Mouse (Mus musculus) limb, embryonic 12.5 days (tissue): ENCODE measurements around the gene Eml1. TPM values are rescaled to one million over a fixed set of nuclear protein-coding genes. Genes with fewer than 3 reads are reported as not detected.
A peak's percentile ranks its signal among the peaks of the same experiment; 100 is the strongest.
"Not testable (repeated sequence)": the region's sequence is repeated elsewhere in the genome, so short reads cannot be mapped to it uniquely, and the experiment has no call there.

Experiments
- ATAC-seq: fragments of 200-750 bp; cut with Nextera tagmentation; 2 replicates; pipeline ENCODE4 v1.8.0; 2017; ENCODE audit warnings: low read depth, moderate TSS enrichment; ENCODE audit not compliant: insufficient number of reproducible peaks, insufficient read depth, low FRiP score, low TSS enrichment
- H3K27ac ChIP-seq: fragments of 300-500 bp; sonication (generic); 2 replicates; pipeline ENCODE4 v1.5.1; 2016; ENCODE audit warnings: mild to moderate bottlenecking, moderate library complexity
- H3K27me3 ChIP-seq: fragments of 300-500 bp; sonication (generic); 2 replicates; pipeline ENCODE4 v1.6.1; 2016; ENCODE audit warnings: mild to moderate bottlenecking, moderate library complexity
- H3K36me3 ChIP-seq: fragments of 300-500 bp; sonication (generic); 2 replicates; pipeline ENCODE4 v1.6.1; 2016; ENCODE audit warnings: mild to moderate bottlenecking, moderate library complexity
- H3K4me1 ChIP-seq: fragments of 300-500 bp; sonication (generic); replicated peaks from 2 replicates; pipeline ENCODE4 v1.6.1; 2016
- H3K4me2 ChIP-seq: fragments of 300-500 bp; sonication (generic); 2 replicates; pipeline ENCODE4 v1.6.1; 2016; ENCODE audit warnings: mild to moderate bottlenecking, moderate library complexity
- H3K4me3 ChIP-seq: fragments of 300-500 bp; sonication (generic); replicated peaks from 2 replicates; pipeline ENCODE4 v1.5.1; 2016; ENCODE audit warnings: mild to moderate bottlenecking
- H3K9ac ChIP-seq: fragments of 300-500 bp; sonication (generic); replicated peaks from 2 replicates; pipeline ENCODE4 v1.6.1; 2016; ENCODE audit warnings: mild to moderate bottlenecking, moderate library complexity
- H3K9me3 ChIP-seq: fragments of 300-500 bp; sonication (generic); 2 replicates; pipeline ENCODE4 v1.6.1; 2016; ENCODE audit warnings: mild to moderate bottlenecking, moderate library complexity
- WGBS: fragments of 180-500 bp; shearing (Covaris S2); methylation state at CpG from one replicate; pipeline ENCODE4 v1.1.7; 2016; 5-methylcytosine and 5-hydroxymethylcytosine counted together
- polyA plus RNA-seq: library from polyadenylated mRNA; unstranded; fragments of >200 nt; fragmentation: Nextera tagmentation; extraction: Ambion mirVana; gene quantifications from 2 replicates; pipeline ENCODE4 v1.2.1, GENCODE M21; 2016

Eml1 gene
- polyA plus RNA-seq, 1 experiment from 2014 or later, result 41.4 TPM

DNA sequence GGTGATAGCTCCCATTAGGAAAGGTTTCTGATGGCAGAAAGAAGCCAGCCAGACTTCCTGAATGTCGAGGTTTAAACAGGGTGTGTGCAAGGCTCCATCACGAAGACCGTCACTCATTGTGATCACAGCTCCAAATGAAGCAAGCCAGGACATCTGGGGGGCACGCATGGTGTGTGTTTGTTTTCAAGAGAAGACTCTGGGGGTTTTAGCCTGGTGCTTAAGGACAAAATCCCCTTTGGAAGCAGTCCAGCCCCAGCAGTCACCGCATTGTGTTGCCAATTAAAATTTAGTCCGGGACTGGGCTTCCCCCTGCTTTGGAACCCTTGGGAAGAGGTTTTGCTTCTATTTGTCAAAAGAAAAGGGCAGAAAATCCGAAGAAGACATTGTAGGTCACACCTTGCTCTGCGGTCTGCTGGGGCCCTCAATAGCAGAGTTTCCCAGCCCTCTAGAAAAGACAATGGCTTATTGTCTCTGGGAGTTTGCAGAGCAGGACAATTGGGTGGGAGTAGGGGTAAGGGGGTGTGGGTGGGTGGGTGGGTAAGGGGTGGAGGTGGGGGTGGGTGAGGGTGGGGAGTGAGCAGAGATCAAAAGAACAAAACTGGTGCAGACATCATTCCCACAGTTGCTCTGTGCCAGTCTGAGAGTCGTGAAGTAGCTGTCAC, 110.1 kb downstream of the Eml1 start:
- H3K9ac ChIP-seq, result no peak overlapping the region
- H3K4me1 ChIP-seq, result peaks cover 14% of the 10 kb centered on the region
- no peaks in the 10 kb centered on the region for H3K27me3 ChIP-seq
- 34% methylated on average over 9 of the region's 9 CpGs for WGBS
- no peaks in the 10 kb centered on the region for H3K9me3 ChIP-seq
- no peak overlapping the region for H3K4me3 ChIP-seq
- no peaks in the 10 kb centered on the region for H3K36me3 ChIP-seq
- no peak for ATAC-seq
- no peak overlapping the region for H3K4me2 ChIP-seq
- 0 out of 2 replicates have a peak overlapping the region, but pooled peaks have one; percentile 20 for H3K27ac ChIP-seq

DNA sequence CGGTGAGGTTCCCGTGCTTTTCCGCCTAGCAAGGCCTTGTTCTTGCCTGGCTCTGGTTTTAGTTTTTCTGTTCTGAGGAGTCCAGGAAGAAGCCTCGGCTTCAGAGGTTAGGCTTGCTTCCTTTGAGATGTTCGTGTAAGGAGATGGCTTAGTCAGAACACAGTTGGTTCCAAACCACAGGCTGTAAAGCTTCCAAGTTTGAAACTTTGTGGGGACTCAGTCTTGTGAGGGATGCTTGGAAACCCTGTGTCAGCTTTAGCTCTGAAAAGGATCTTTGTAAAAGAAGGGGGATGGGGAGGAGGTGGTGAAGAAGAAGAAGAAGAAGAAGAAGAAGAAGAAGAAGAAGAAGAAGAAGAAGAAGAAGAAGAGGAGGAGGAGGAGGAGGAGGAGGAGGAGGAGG, 118.3 kb downstream of the Eml1 start:
- no peaks in the 10 kb centered on the region for H3K9me3 ChIP-seq
- no peak overlapping the region for H3K4me2 ChIP-seq
- H3K36me3 ChIP-seq, result no peaks in the 10 kb centered on the region
- no peak overlapping the region for H3K27ac ChIP-seq
- no peak overlapping the region for H3K9ac ChIP-seq
- ATAC-seq, result no peak
- peaks cover 3% of the 10 kb centered on the region; the same call in 1 of the 2 replicates for H3K4me1 ChIP-seq
- no peak overlapping the region for H3K4me3 ChIP-seq
- no peaks in the 10 kb centered on the region for H3K27me3 ChIP-seq
- WGBS, result 84% methylated on average over 5 of the region's 5 CpGs

DNA sequence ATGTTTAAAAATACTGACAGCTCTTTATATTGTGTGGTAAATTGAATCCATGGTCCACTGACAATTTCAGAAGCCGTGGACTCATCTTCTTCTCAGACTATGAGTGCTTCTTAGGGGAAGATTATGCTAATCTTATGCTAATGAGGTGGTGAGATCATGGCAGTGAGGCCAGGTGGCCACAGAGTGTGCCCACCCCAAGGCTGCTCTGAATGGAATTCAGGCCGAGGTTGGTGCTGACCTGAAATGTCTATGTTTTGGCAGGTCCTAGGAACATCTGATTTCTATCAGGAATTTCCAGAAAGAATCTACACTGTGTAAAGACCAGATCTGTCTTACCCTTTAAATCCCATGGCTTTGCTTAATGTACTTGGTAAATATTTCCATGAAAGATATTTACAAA, 119.0 kb downstream of the Eml1 start:
- H3K4me1 ChIP-seq, result peaks cover 4% of the 10 kb centered on the region; the same call in 1 of the 2 replicates
- no peak overlapping the region for H3K4me2 ChIP-seq
- WGBS, result 65% methylated on average over 2 of the region's 2 CpGs
- H3K9me3 ChIP-seq, result no peaks in the 10 kb centered on the region
- no peak overlapping the region for H3K4me3 ChIP-seq
- no peak overlapping the region for H3K9ac ChIP-seq
- ATAC-seq, result no peak
- no peak overlapping the region for H3K27ac ChIP-seq
- no peaks in the 10 kb centered on the region for H3K27me3 ChIP-seq
- no peaks in the 10 kb centered on the region for H3K36me3 ChIP-seq

DNA sequence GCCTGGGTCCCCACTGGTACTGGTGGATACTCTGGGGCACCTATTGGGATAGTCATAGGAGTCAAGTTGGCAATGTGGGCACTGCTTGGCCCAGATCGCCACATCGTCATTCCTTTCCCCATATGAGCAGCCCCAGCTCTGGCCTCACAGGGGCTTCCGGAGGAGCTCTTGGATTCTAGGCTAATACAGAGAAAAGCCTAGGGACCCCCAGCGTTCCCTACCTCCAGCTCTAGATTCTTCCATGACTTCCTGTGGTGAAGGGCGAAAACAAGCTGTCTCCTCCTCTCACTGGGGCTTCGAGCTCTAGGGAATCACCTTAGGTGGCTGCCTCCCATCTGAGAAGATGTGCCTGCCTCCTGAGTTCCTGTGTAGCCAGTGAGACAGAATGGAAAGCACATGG, 119.6 kb downstream of the Eml1 start:
- ATAC-seq, result no peak

DNA sequence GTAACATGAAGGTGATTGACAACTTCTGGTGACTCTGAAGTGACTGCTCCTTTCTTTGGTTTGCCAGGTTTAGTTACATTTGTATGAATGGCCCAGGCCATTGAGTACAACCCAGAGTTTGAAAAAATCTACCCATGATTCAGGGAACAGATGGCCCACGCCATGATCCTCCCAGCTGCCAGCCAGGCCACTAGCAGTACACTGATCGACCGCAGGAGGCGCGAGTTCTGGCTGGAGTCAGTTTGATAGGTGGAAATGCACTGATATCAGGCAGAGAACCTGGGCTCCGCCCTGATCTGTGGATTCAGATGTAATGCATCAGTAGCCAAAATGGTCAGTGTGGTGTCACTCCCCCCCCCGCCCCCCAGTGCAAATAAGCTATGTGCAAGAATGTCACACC, 120.2 kb downstream of the Eml1 start:
- 57% methylated on average over 7 of the region's 7 CpGs for WGBS
- ATAC-seq, result no peak
- H3K27me3 ChIP-seq, result no peaks in the 10 kb centered on the region

More for the DNA sequence above, 119.6 kb downstream of the Eml1 start:
- Histone ChIP-seq H3K9me3 (no peaks in the 10 kb centered on the region), H3K4me2 (no peak overlapping the region), H3K36me3 (no peaks in the 10 kb centered on the region), H3K4me3 (no peak overlapping the region), H3K27me3 (no peaks in the 10 kb centered on the region), H3K4me1 (peaks cover 4% of the 10 kb centered on the region; the same call in 1 of the 2 replicates), H3K9ac (no peak overlapping the region), H3K27ac (no peak overlapping the region)
- WGBS, result 86% methylated on average over 6 of the region's 6 CpGs

DNA sequence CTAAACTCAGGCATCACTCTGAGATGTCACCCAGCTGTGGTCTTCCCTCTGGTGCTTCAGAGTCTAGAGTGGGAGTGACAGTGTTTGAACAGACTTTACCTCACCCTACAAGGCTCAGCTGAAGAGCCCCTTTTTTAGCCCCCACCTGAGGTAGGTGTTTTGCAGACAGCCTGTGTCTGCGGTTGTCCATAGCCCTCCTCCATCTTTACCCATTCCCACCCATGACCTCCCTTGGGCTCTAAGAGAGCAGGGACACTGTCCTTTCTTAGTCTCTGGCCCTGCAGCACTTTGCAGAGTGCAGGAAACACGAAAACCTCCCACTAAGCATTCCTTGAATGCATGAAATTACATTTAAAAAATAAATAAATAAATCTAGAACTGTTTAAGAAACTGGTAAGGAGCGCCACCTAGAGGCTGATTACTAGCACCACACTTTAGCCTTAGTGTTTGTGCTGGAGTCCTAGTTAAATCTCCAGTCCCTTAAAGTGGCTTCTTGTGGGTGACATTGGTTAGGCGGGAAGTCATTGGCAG, 123.3 kb downstream of the Eml1 start:
- Histone ChIP-seq H3K36me3 (no peaks in the 10 kb centered on the region), H3K27ac (no peak overlapping the region), H3K4me2 (no peak overlapping the region), H3K4me1 (peaks cover 4% of the 10 kb centered on the region; the same call in 1 of the 2 replicates), H3K4me3 (no peak overlapping the region), H3K27me3 (no peaks in the 10 kb centered on the region), H3K9ac (no peak overlapping the region), H3K9me3 (no peaks in the 10 kb centered on the region)
- no peak for ATAC-seq
- 25% methylated on average over 4 of the region's 4 CpGs for WGBS

More for the DNA sequence above, 120.2 kb downstream of the Eml1 start:
- Histone ChIP-seq H3K36me3 (no peaks in the 10 kb centered on the region), H3K9ac (no peak overlapping the region), H3K4me2 (no peak overlapping the region), H3K27ac (no peak overlapping the region), H3K9me3 (no peaks in the 10 kb centered on the region), H3K4me3 (no peak overlapping the region), H3K4me1 (peaks cover 4% of the 10 kb centered on the region; the same call in 1 of the 2 replicates)

DNA sequence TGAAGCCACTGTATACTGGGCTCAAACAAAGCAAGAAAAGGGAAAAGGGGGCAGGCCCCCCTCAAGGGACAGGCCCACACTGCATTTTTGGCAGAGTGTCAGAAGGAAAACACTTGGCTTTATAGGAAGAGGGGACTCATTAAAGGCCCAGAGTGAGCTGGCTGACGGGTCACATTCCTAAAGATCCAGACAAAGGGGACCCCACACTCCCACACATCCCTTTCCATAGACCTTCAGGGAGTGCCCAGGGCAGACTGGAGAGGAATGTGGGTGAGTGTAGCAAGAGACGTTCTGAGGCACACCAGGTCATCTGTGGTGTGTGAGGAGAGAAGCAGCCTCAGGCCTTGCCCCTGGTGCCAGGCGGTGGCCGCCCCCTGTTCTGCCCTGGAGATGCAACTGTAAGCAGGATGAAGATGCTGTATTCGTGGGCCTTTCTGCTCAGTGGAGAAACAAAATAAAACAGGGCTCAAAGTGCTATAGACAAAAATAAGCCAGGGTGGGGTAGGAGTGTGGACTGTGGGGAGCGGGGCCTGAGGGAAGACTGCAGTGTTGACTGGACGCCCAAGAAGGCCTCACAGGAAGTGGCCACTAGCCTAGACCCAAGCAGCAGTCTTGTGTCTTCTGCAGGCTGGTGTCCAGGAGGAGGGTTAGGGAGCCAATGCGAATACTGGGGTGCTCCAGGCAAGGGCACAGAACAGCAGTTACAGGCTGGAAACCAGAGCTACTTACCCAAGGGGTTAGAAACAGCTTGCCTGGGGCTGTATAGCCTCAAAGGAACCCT, 124.9 kb downstream of the Eml1 start:
- H3K27ac ChIP-seq, result 0 out of 2 replicates have a peak overlapping the region, but pooled peaks have one; percentile 13
- WGBS, result 77% methylated on average over 8 of the region's 8 CpGs
- no peaks in the 10 kb centered on the region for H3K9me3 ChIP-seq
- H3K4me2 ChIP-seq, result no peak overlapping the region
- H3K36me3 ChIP-seq, result no peaks in the 10 kb centered on the region
- no peak for ATAC-seq
- H3K4me1 ChIP-seq, result peaks cover 4% of the 10 kb centered on the region; the same call in 1 of the 2 replicates
- H3K4me3 ChIP-seq, result no peak overlapping the region
- H3K9ac ChIP-seq, result no peak overlapping the region
- H3K27me3 ChIP-seq, result no peaks in the 10 kb centered on the region

DNA sequence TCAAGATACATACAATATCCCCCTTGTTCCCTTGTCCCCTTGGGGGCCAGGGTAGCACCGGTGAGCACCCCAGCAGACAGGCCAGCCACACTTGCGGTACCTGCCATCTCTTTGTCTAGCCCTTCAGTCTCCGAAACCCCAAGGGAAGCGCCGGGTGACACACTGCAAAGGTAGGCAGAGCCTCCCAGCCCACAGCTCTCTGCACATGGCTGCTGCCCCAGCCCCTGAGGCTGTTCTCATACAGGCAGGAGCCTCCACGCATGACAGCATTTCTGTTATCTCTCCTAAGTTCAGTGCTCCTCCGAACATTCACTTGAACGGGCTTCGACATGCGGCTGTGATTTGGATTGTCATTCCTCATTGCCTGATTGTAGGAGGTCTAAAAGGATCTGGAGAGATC, 132.3 kb downstream of the Eml1 start:
- no peak overlapping the region for H3K27ac ChIP-seq
- H3K4me1 ChIP-seq, result no peaks in the 10 kb centered on the region
- ATAC-seq, result no peak
- 69% methylated on average over 10 of the region's 10 CpGs for WGBS
- H3K4me2 ChIP-seq, result no peak overlapping the region
- no peaks in the 10 kb centered on the region for H3K36me3 ChIP-seq
- no peak overlapping the region for H3K4me3 ChIP-seq
- no peaks in the 10 kb centered on the region for H3K9me3 ChIP-seq
- H3K27me3 ChIP-seq, result no peaks in the 10 kb centered on the region
- H3K9ac ChIP-seq, result no peak overlapping the region

DNA sequence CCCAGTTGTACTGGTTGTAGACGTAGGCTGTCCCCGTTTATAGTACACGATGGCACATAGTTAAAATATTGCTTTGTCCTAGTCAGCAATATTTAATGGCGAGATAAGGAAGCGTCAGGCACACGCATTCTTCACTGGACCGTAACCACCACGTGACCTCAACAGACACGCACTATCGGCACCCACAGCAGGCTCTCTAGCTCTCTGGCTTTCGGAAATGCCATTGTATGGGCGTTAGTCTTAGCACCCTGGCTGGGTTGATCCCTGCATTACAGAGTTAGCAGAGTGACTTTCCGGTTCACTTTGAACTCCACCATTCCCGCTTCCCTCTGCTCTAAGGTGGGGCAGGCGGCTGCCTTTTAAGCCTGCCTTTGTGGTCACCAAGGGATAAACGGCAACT, 132.8 kb downstream of the Eml1 start:
- Histone ChIP-seq H3K27me3 (no peaks in the 10 kb centered on the region), H3K9me3 (no peaks in the 10 kb centered on the region), H3K4me3 (no peak overlapping the region), H3K9ac (no peak overlapping the region), H3K36me3 (no peaks in the 10 kb centered on the region), H3K4me2 (no peak overlapping the region), H3K4me1 (no peaks in the 10 kb centered on the region), H3K27ac (no peak overlapping the region)
- 44% methylated on average over 16 of the region's 16 CpGs for WGBS
- no peak for ATAC-seq

GRCm38 (mm10) chr12:108505846-108506245, 135.1 kb downstream of the Eml1 start:
- H3K27ac ChIP-seq, result no peak overlapping the region
- ATAC-seq, result no peak
- H3K9ac ChIP-seq, result no peak overlapping the region
- no peak overlapping the region for H3K4me3 ChIP-seq
- no peaks in the 10 kb centered on the region for H3K27me3 ChIP-seq
- no peak overlapping the region for H3K4me2 ChIP-seq
- H3K36me3 ChIP-seq, result no peaks in the 10 kb centered on the region
- H3K9me3 ChIP-seq, result no peaks in the 10 kb centered on the region
- WGBS, result 67% methylated on average over 2 of the region's 2 CpGs
- no peaks in the 10 kb centered on the region for H3K4me1 ChIP-seq

DNA sequence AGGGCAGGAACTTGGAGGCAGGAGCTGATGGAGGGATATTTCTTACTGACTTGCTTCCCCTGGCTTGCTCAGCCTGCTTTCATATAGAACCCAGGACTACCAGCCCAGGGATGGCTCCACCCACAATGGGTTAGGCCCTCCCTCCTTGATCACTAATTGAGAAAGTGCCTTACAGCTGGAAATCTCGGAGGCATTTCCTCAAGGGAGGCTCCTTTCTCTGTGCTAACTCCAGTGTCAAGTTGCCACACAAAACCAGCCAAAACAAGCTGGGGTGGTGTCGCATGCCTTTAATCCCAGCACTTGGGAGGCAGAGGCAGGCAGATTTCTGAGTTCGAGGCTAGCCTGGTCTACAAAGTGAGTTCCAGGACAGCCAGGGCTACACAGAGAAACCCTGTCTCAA, 136.3 kb downstream of the Eml1 start:
- not testable (repeated sequence) for H3K4me1 ChIP-seq, H3K27ac ChIP-seq, ATAC-seq, H3K4me2 ChIP-seq, H3K9ac ChIP-seq, H3K9me3 ChIP-seq, H3K27me3 ChIP-seq, H3K4me3 ChIP-seq, H3K36me3 ChIP-seq
- WGBS, result 81% methylated on average over 3 of the region's 3 CpGs
